Mouse (Mus musculus) lung, embryonic 16.5 days (tissue): ENCODE data around the gene Bcl11b. TPM values are rescaled to one million over a fixed set of nuclear protein-coding genes. Genes with fewer than 3 reads are reported as not detected.

Experiments used
- ATAC-seq: fragments of 200-750 bp; cut with Nextera tagmentation; 2 replicates; pipeline ENCODE4 v1.8.0; 2017; ENCODE audit warnings: low read depth, mild to moderate bottlenecking, moderate library complexity
- H3K27ac ChIP-seq: fragments of 300-500 bp; sonication (generic); 2 replicates; pipeline ENCODE4 v1.5.1; 2014; ENCODE audit warnings: mild to moderate bottlenecking, control low read depth, low read length
- H3K27me3 ChIP-seq: fragments of 300-500 bp; sonication (generic); 2 replicates; pipeline ENCODE4 v1.6.1; 2014; ENCODE audit warnings: low read depth, low read length, mixed read lengths; ENCODE audit not compliant: control insufficient read depth, insufficient read depth
- H3K36me3 ChIP-seq: fragments of 300-500 bp; sonication (generic); 2 replicates; pipeline ENCODE4 v1.6.1; 2014; ENCODE audit warnings: low read length; ENCODE audit not compliant: control insufficient read depth, insufficient read depth
- H3K4me1 ChIP-seq: fragments of 300-500 bp; sonication (generic); replicated peaks from 2 replicates; pipeline ENCODE4 v1.6.1; 2014; ENCODE audit warnings: low read length, mixed read lengths; ENCODE audit not compliant: control insufficient read depth, insufficient read depth
- H3K4me2 ChIP-seq: fragments of 300-500 bp; sonication (generic); 2 replicates; pipeline ENCODE4 v1.6.1; 2014; ENCODE audit warnings: low read depth, low read length, control low read depth
- H3K4me3 ChIP-seq: fragments of 300-500 bp; sonication (generic); 2 replicates; pipeline ENCODE4 v1.5.1; 2014; ENCODE audit warnings: mild to moderate bottlenecking, low read length, control low read depth
- H3K9ac ChIP-seq: fragments of 300-500 bp; sonication (generic); 2 replicates; pipeline ENCODE4 v1.6.1; 2014; ENCODE audit warnings: low read length, control low read depth
- H3K9me3 ChIP-seq: fragments of 300-500 bp; sonication (generic); 2 replicates; pipeline ENCODE4 v1.6.1; 2016; ENCODE audit warnings: low read length; ENCODE audit not compliant: control insufficient read depth
- WGBS: fragments of 180-500 bp; shearing (Covaris S2); extraction: QIAGEN DNeasy Blood & Tissue Kit; methylation state at CpG from one replicate; pipeline ENCODE4 v1.1.7; 2014; 5-methylcytosine and 5-hydroxymethylcytosine counted together
- polyA plus RNA-seq: library from polyadenylated mRNA; unstranded; fragments of >200 nt; fragmentation: Nextera tagmentation; extraction: Ambion mirVana; gene quantifications from 2 replicates; pipeline ENCODE4 v1.2.1, GENCODE M21; 2015

The Bcl11b gene
- polyA plus RNA-seq, 1 experiment from 2014 or later: 2.1 TPM

DNA sequence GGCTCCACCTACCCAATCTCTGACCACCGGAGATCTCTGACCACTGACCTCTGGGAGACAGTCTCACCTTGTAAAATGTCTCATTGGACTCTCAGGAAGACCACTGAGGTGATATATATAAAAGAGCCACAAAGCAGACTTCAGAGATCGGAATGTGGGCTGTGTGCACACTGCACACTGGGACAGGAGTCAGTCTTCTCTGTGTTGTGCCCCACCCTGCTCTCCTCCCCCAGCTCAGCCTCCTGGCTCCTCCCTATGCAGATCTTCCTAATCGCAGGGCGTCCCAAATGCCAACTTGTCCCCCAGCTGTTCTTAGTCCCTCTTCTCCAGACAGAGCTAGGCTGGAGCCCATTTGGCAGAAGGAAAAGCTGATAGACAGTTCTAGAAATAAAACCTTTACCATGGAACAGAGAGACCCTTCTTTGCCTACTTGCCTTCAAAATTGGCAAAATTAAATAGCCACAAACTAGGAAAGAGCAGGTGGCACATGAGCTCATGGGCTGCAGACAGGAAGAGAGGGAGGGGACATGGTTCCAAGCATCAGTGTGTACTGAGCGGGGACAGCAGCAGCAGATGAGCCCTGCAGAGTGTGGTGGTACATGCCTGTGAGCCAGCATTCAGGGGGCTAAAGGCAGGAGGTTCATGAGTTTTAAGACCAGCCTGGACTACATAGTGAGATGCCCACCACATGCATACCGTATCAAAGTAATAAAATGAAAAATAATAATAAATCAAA, 118.9 kb downstream of the Bcl11b start:
- peaks cover 3% of the 10 kb centered on the region; the same call in 1 of the 2 replicates for H3K4me1 ChIP-seq
- H3K27me3 ChIP-seq: no peaks in the 10 kb centered on the region
- WGBS: 57% methylated on average over 6 of the region's 6 CpGs
- no peaks in the 10 kb centered on the region for H3K36me3 ChIP-seq
- H3K27ac ChIP-seq: no peak overlapping the region
- no peak for ATAC-seq
- H3K4me2 ChIP-seq: no peak overlapping the region
- H3K4me3 ChIP-seq: no peak overlapping the region
- H3K9me3 ChIP-seq: no peaks in the 10 kb centered on the region
- no peak overlapping the region for H3K9ac ChIP-seq

DNA sequence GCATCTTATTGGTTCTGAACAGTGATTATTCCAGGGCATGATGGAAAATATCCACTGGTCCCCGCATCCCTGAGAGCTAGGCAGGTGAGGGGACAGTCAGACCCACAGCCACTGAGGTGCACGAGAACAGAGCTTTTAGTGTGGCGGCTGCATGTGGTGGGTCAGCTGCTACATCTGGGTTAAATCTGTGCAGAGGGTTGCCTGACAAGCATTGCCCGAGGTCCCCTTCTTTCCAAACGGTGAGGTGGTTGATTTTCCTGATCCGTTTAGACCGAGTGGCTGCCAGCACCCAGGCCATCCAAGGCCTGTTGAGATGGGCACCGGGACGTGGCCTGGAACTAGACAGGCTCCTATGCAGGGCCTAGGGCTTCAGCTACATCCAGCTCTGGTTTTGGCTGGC, 121.7 kb downstream of the Bcl11b start:
- peaks cover 6% of the 10 kb centered on the region for H3K9me3 ChIP-seq
- H3K4me1 ChIP-seq: peaks cover 3% of the 10 kb centered on the region; the same call in 1 of the 2 replicates
- no peak overlapping the region for H3K4me3 ChIP-seq
- H3K27me3 ChIP-seq: no peaks in the 10 kb centered on the region
- no peak overlapping the region for H3K27ac ChIP-seq
- WGBS: 83% methylated on average over 9 of the region's 9 CpGs
- H3K9ac ChIP-seq: no peak overlapping the region
- H3K4me2 ChIP-seq: no peak overlapping the region
- no peaks in the 10 kb centered on the region for H3K36me3 ChIP-seq
- ATAC-seq: no peak

DNA sequence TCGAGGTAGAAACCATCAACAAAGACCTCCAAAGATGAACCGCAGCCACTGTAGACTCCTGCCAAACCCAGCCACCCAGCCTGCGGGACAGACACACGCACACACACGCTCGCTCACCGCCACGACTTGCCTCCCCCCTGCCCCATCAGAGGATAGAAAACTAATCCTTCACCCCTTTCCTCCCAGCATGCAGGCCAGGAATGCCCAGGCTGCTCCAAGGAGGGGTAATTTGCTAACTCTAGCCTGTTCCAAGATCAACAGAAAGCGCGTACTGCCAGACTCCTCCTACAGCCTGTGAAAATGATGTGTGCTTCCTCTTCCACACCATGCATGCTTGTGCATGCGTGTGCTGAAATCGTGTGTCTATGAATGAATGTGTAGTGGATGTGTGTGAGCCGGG, 122.7 kb downstream of the Bcl11b start:
- Histone ChIP-seq H3K36me3 (no peaks in the 10 kb centered on the region), H3K9me3 (peaks cover 7% of the 10 kb centered on the region), H3K27ac (no peak overlapping the region), H3K4me3 (no peak overlapping the region), H3K4me1 (peaks cover 3% of the 10 kb centered on the region; the same call in 1 of the 2 replicates), H3K4me2 (no peak overlapping the region), H3K27me3 (no peaks in the 10 kb centered on the region), H3K9ac (no peak overlapping the region)
- 59% methylated on average over 13 of the region's 13 CpGs for WGBS
- ATAC-seq: peak; percentile 54; the same call in 1 of the 2 replicates

DNA sequence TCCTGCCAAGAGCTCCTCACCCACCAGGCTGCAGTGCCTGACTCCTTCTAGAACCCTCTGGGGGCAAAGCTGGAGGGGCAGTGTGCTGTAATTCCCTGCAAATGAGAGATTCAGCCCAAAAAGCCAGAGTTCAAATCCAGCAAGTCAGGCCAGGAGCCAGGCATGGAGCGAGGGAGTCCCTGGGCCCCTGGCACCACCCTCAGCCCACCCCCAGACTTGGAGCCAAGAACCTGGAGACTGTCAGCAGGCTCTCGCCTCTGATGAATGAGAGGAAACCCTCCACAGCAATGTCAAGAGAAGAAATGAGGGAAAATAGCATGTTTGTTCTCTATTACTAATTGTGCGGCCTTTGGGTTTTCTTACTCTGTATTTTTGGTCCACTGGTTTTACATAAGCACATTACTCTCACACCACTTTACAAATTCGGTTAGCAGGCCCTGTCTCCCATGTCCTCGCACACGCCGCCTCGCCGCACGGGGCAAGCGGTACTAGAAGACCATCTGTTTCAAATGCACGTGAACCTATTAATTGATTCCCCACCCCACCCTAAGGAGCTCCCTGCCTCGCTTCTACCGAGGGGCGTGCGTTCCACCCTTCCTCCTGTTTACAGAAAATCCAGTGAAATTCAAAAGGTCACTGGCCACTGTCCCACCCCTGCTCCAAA, 124.2 kb downstream of the Bcl11b start:
- no peak overlapping the region for H3K27ac ChIP-seq
- H3K36me3 ChIP-seq: no peaks in the 10 kb centered on the region
- no peak overlapping the region for H3K4me2 ChIP-seq
- ATAC-seq: no peak
- no peak overlapping the region for H3K4me3 ChIP-seq
- no peak overlapping the region for H3K9ac ChIP-seq
- H3K4me1 ChIP-seq: peaks cover 3% of the 10 kb centered on the region; the same call in 1 of the 2 replicates
- H3K27me3 ChIP-seq: no peaks in the 10 kb centered on the region
- peaks cover 7% of the 10 kb centered on the region for H3K9me3 ChIP-seq
- WGBS: 85% methylated on average over 16 of the region's 16 CpGs

DNA sequence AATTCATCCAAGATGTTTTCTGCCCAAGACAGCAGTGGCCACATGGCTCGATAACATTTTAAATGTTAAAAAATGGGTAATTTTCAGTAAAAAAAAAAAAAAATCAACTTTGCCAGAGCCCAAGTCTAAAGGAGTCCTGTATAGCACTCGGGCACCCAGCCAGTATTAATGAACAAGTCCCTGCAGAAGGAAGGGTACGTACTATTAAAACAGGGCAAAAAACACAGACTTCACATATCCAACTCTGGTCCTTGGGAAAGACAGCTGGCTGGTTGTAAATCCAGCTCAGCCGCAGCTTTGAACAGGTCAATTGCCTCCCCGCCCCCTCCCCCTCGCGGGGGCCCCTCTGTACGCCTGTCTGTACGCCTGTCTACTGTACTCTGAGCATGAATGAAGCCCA, 127.2 kb downstream of the Bcl11b start:
- Histone ChIP-seq H3K4me1 (peaks cover 3% of the 10 kb centered on the region; the same call in 1 of the 2 replicates), H3K36me3 (no peaks in the 10 kb centered on the region), H3K9ac (no peak overlapping the region), H3K27ac (no peak overlapping the region), H3K4me3 (no peak overlapping the region), H3K4me2 (no peak overlapping the region), H3K27me3 (no peaks in the 10 kb centered on the region), H3K9me3 (peaks cover 7% of the 10 kb centered on the region)
- 75% methylated on average over 9 of the region's 9 CpGs for WGBS
- no peak for ATAC-seq

DNA sequence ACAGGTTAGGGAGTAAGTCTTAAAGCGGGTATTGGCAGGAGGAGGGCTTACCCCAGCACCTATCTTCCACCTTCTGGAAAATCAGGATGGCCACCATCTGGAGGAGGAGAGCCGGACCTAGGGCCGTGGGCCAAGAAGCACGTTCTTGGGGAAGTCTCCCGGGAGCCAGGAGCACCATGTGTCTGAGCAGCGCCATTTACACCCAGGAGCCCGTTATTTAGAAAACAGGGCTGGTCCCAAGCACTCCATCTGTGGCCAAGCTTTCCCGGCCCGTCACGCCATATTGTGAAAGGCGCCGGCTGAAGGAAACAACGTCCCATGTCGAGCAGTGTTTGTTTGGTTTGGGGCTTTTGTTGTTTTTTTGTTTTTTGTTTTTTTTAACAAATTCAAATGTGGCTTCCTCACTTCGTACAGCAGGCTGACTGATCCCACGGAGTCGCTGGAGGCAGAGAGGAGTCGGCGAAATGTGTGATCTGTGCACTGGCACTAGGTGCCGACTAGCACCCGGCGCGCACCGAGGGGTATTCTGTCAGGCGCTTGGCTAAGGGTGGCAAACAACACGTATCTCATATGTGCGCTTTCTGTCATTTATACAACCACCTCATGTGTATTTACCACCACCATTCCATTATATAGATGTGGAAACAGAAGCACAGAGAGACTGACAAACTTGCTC, 128.8 kb downstream of the Bcl11b start:
- Histone ChIP-seq H3K4me1 (no peaks in the 10 kb centered on the region), H3K9ac (no peak overlapping the region), H3K27me3 (no peaks in the 10 kb centered on the region), H3K27ac (no peak overlapping the region), H3K4me3 (no peak overlapping the region), H3K9me3 (peaks cover 7% of the 10 kb centered on the region), H3K4me2 (no peak overlapping the region), H3K36me3 (no peaks in the 10 kb centered on the region)
- WGBS: 80% methylated on average over 27 of the region's 27 CpGs
- ATAC-seq: no peak

DNA sequence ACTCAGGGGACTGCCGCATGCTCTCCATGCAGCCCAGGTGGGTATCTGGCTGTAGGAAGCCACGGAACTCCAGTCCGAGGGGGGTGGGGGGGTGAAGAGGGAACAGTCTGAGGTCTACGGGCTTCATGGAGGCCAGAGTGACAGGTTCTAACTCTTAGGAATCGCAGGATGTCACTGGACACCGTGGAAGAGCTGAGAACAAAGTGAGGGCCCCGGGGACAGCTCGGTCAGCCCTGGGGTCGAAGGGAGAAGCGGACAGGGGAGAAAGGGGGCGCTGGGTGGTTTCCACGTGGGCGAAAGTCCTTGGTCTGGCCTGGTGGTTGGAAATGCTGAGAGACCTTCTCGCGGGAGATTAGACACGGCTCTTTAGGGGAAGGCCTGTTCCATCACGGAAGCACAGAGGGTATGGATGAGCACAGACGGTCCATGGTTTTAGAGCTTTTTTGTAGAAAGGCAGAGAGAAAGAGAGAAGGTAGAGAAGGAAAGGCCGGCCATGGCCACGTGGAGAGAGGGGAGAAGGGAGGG, 133.8 kb downstream of the Bcl11b start:
- Histone ChIP-seq H3K4me3 (no peak overlapping the region), H3K36me3 (no peaks in the 10 kb centered on the region), H3K27ac (no peak overlapping the region), H3K4me2 (no peak overlapping the region), H3K27me3 (no peaks in the 10 kb centered on the region), H3K9ac (no peak overlapping the region), H3K9me3 (no peaks in the 10 kb centered on the region), H3K4me1 (no peaks in the 10 kb centered on the region)
- WGBS: 85% methylated on average over 20 of the region's 20 CpGs
- ATAC-seq: no peak

DNA sequence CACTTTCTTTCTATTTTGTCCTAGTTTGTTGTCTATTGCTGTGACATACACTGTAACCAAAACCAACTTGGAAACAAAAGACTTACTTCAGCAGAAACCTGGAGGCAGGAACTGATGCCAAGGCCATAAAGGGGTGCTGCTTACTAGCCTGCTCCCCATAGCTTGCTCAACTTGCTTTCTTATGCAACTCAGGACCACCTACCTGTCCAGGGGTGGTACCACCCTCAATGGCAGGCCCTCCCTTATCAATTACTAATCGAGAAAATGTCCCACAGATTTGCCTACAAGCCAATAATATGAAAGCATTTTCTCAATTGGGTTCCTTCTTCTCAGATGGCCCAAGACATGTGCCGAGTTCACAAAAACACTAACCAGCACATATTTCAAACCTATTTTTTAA, 135.1 kb downstream of the Bcl11b start:
- Histone ChIP-seq H3K9me3 (no peaks in the 10 kb centered on the region), H3K27ac (no peak overlapping the region), H3K36me3 (no peaks in the 10 kb centered on the region), H3K27me3 (no peaks in the 10 kb centered on the region), H3K4me3 (no peak overlapping the region), H3K4me2 (no peak overlapping the region), H3K4me1 (no peaks in the 10 kb centered on the region), H3K9ac (no peak overlapping the region)
- ATAC-seq: no peak
- 90% methylated on average over 2 of the region's 2 CpGs for WGBS
